Mouse (Mus musculus): ENCODE data around the gene Jakmip3.

DNA sequence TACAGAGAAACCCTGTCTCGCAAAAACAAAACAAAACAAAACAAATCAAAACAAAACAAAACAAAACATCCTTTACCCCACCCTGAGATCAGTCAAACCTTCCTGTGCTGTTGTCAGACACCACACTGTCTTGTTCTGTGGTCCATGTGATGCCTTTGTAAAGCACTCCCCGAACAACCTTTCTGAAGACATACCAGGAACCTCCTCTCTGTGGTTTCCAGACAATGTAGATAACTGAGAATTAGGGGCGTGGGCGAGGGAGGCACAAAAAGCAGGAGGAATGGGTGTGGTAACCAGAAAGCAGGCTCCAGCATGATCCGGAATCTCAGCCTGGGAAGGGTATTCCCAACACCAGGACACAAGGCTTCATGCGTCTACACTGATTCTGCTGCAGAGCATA is 74.6 kb downstream of the Jakmip3 start:
- TF ChIP-seq CTCF (IDR thresholded peaks at IDR 0.05; ENCODE audit: borderline replicate concordance, insufficient read depth, low read length) (no peak), POLR2A (IDR thresholded peaks at IDR 0.05; ENCODE audit: low read depth, low read length) (no peak)
